Mouse (Mus musculus): ENCODE results near the gene Trpm6. TPM values are rescaled to one million over a fixed set of nuclear protein-coding genes. Genes with fewer than 3 reads are reported as not detected.

The Trpm6 gene
- total and polyA plus RNA-seq, 2 experiments from 2014 or later, result 0.20 TPM; not detected in 1

GRCm38 (mm10) chr19:18842626-18843025 lies 92.8 kb downstream of the Trpm6 start:
- H3K4me2 ChIP-seq (ENCODE audit: low read depth, low read length), result no peak overlapping the region
- no peaks in the 10 kb centered on the region for H3K36me3 ChIP-seq (replicated peaks; ENCODE audit: control insufficient read depth, insufficient read depth, low read length)
- DNase-seq (ENCODE audit: low spot score) (no peak), ATAC-seq (ENCODE audit: insufficient read depth, low read depth) (no peak)
- H3K9me3 ChIP-seq (replicated peaks; ENCODE audit: control insufficient read depth, low read length), result no peaks in the 10 kb centered on the region
- H3K4me1 ChIP-seq (ENCODE audit: control insufficient read depth, insufficient read depth), result no peaks in the 10 kb centered on the region
- H3K9ac ChIP-seq (replicated peaks; ENCODE audit: low read depth, low read length), result no peak overlapping the region
- no peak overlapping the region for H3K27ac ChIP-seq (ENCODE audit: low read depth)
- H3K4me3 ChIP-seq (ENCODE audit: low read depth, low read length), result no peak overlapping the region
- 87% methylated on average over 11 of the region's 11 CpGs for WGBS
- no peaks in the 10 kb centered on the region for H3K27me3 ChIP-seq (ENCODE audit: control insufficient read depth, insufficient read depth, low read length)
- no peak for TF ChIP-seq CTCF (IDR thresholded peaks at IDR 0.05; ENCODE audit: low read depth)
- TF ChIP-seq EP300 (IDR thresholded peaks at IDR 0.05; ENCODE audit: low read depth), result no peak

DNA sequence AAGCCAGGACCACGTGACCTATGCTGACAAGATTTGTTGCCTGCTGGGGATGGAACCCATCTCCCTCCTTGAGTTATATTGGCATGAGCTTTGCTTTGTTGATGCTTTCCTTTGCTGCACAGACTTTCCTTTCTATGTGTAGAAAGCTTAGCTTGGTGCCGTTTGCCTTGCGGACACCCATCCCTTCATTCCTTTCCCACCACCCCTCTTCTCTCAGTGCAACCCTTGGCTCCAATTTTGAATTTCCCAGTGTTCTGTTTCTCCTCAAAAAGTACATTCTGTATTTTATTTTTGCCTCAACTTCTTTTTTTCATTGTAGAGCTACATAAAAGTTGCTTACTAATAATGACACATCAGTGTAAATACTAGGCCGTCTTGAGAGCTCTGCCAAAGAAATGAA lies 96.6 kb downstream of the Trpm6 start:
- no peaks in the 10 kb centered on the region for H3K4me1 ChIP-seq (ENCODE audit: control insufficient read depth, insufficient read depth)
- no peak overlapping the region for H3K27ac ChIP-seq (ENCODE audit: low read depth)
- no peak overlapping the region for H3K4me3 ChIP-seq (ENCODE audit: low read depth, low read length)
- TF ChIP-seq EP300 (IDR thresholded peaks at IDR 0.05; ENCODE audit: low read depth), result no peak
- H3K36me3 ChIP-seq (replicated peaks; ENCODE audit: control insufficient read depth, insufficient read depth, low read length), result no peaks in the 10 kb centered on the region
- no peak for DNase-seq (ENCODE audit: low spot score)
- no peaks in the 10 kb centered on the region for H3K9me3 ChIP-seq (replicated peaks; ENCODE audit: control insufficient read depth, low read length)
- H3K27me3 ChIP-seq (ENCODE audit: control insufficient read depth, insufficient read depth, low read length), result no peaks in the 10 kb centered on the region
- H3K4me2 ChIP-seq (ENCODE audit: low read depth, low read length), result no peak overlapping the region
- no peak overlapping the region for H3K9ac ChIP-seq (replicated peaks; ENCODE audit: low read depth, low read length)
- WGBS, result 85% methylated on average over 4 of the region's 4 CpGs
- ATAC-seq (ENCODE audit: insufficient read depth, low read depth), result no peak

- Histone ChIP-seq H3K36me3 (replicated peaks; ENCODE audit: control insufficient read depth, insufficient read depth, low read length) (no peaks in the 10 kb centered on the region), H3K4me1 (ENCODE audit: control insufficient read depth, insufficient read depth) (no peaks in the 10 kb centered on the region), H3K9ac (replicated peaks; ENCODE audit: low read depth, low read length) (no peak overlapping the region), H3K27me3 (ENCODE audit: control insufficient read depth, insufficient read depth, low read length) (no peaks in the 10 kb centered on the region), H3K27ac (ENCODE audit: low read depth) (no peak overlapping the region), H3K9me3 (replicated peaks; ENCODE audit: control insufficient read depth, low read length) (no peaks in the 10 kb centered on the region), H3K4me2 (ENCODE audit: low read depth, low read length) (no peak overlapping the region), H3K4me3 (ENCODE audit: low read depth, low read length) (no peak overlapping the region)
- ATAC-seq (ENCODE audit: insufficient read depth, low read depth) (no peak), DNase-seq (ENCODE audit: low spot score) (no peak)
- no peak for TF ChIP-seq EP300 (IDR thresholded peaks at IDR 0.05; ENCODE audit: low read depth)
- no peak for TF ChIP-seq CTCF (IDR thresholded peaks at IDR 0.05; ENCODE audit: low read depth)
- WGBS, result 47% methylated on average over 4 of the region's 4 CpGs
Measured at GRCm38 (mm10) chr19:18868311-18868710, 118.5 kb downstream of the Trpm6 start.

DNA sequence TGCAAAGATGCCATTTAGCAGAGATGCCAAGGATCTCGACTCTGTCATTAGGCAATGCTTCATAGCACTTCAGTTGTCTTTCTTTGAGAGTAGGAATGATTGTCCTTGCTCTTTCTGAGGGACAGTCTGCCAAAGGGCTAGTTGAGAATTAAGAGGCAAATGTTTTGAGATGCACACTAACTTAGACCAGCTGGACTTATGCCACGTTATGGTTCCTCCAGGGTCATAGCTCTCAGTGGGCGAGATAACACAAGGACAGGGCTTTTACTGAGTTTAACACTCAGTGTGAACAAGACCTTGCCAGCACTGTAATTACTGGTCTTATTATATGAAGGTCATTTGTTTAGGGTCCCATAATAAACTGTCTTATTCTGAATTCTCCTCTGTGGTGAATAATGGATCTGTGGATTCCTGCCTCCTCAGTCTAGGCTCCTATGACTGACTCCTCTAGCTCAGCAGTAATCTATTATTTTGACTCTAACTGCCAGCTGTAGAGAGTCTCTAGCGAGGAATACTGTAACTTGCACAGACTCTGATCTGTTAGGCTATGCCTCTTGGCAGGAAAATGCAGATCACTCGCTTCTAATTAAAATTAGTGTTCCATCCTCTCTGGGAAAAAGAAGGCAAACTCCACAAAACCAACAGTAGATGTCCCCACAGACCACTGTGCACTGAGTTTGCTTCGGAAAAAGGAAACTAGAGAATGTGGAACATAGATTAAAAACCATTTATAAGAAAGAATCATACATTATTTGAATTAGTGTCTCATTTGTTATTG lies 123.2 kb downstream of the Trpm6 start:
- DNase-seq (ENCODE audit: low spot score), result peak; percentile 13
- Histone ChIP-seq H3K4me3 (ENCODE audit: low read depth, low read length) (no peak overlapping the region), H3K4me1 (ENCODE audit: control insufficient read depth, insufficient read depth) (no peaks in the 10 kb centered on the region), H3K27me3 (ENCODE audit: control insufficient read depth, insufficient read depth, low read length) (no peaks in the 10 kb centered on the region), H3K4me2 (ENCODE audit: low read depth, low read length) (no peak overlapping the region), H3K27ac (ENCODE audit: low read depth) (no peak overlapping the region), H3K9ac (replicated peaks; ENCODE audit: low read depth, low read length) (no peak overlapping the region), H3K9me3 (replicated peaks; ENCODE audit: control insufficient read depth, low read length) (no peaks in the 10 kb centered on the region), H3K36me3 (replicated peaks; ENCODE audit: control insufficient read depth, insufficient read depth, low read length) (no peaks in the 10 kb centered on the region)
- WGBS, result 40% methylated on average over 6 of the region's 6 CpGs
- ATAC-seq (ENCODE audit: insufficient read depth, low read depth), result no peak
- TF ChIP-seq CTCF (IDR thresholded peaks at IDR 0.05; ENCODE audit: low read depth) (peak; percentile 40), EP300 (IDR thresholded peaks at IDR 0.05; ENCODE audit: low read depth) (no peak)

GRCm38 (mm10) chr19:18873709-18874644 lies 124.2 kb downstream of the Trpm6 start:
- Histone ChIP-seq H3K27me3 (ENCODE audit: control insufficient read depth, insufficient read depth, low read length) (no peaks in the 10 kb centered on the region), H3K4me3 (ENCODE audit: low read depth, low read length) (no peak overlapping the region), H3K9me3 (replicated peaks; ENCODE audit: control insufficient read depth, low read length) (no peaks in the 10 kb centered on the region), H3K9ac (replicated peaks; ENCODE audit: low read depth, low read length) (no peak overlapping the region), H3K27ac (ENCODE audit: low read depth) (no peak overlapping the region), H3K36me3 (replicated peaks; ENCODE audit: control insufficient read depth, insufficient read depth, low read length) (no peaks in the 10 kb centered on the region), H3K4me2 (ENCODE audit: low read depth, low read length) (no peak overlapping the region), H3K4me1 (ENCODE audit: control insufficient read depth, insufficient read depth) (no peaks in the 10 kb centered on the region)
- DNase-seq (ENCODE audit: low spot score), result no peak
- WGBS, result 72% methylated on average over 16 of the region's 16 CpGs
- no peak for ATAC-seq (ENCODE audit: insufficient read depth, low read depth)
- no peak for TF ChIP-seq EP300 (IDR thresholded peaks at IDR 0.05; ENCODE audit: low read depth)
- no peak for TF ChIP-seq CTCF (IDR thresholded peaks at IDR 0.05; ENCODE audit: low read depth)

Data from heart, postnatal 0 days (tissue).